Mouse (Mus musculus) megakaryocyte, embryonic 14.5 days (primary cell): ENCODE results near the gene Ikzf4. TPM values are rescaled to one million over a fixed set of nuclear protein-coding genes. Genes with fewer than 3 reads are reported as not detected.
"Not testable (repeated sequence)": the region's sequence is repeated elsewhere in the genome, so short reads cannot be mapped to it uniquely, and the experiment has no call there.

ENCODE experiments used
- H3K27me3 ChIP-seq: replicated peaks from 2 replicates; pipeline ENCODE3; 2012; ENCODE audit warnings: inconsistent platforms
- H3K36me3 ChIP-seq: replicated peaks from 2 replicates; pipeline ENCODE3; 2012; ENCODE audit warnings: low read length, inconsistent platforms, mixed read lengths
- H3K4me1 ChIP-seq: 2 replicates; pipeline ENCODE4 v1.6.1; 2012; ENCODE audit warnings: inconsistent platforms
- H3K4me3 ChIP-seq: replicated peaks from 2 replicates; pipeline ENCODE3; 2012; ENCODE audit warnings: moderate library complexity, mild to moderate bottlenecking, inconsistent platforms
- H3K9me3 ChIP-seq: 2 replicates; pipeline ENCODE4 v1.6.1; 2012; ENCODE audit warnings: inconsistent platforms
- FLI1 ChIP-seq: IDR thresholded peaks from 2 replicates; pipeline ENCODE4 v1.6.1; 2012; ENCODE audit warnings: low read length, inconsistent platforms, mixed read lengths
- GATA1 ChIP-seq: IDR thresholded peaks from 3 replicates; pipeline ENCODE4 v1.6.1; 2012; ENCODE audit warnings: mixed read lengths, low read length, inconsistent platforms, borderline replicate concordance
- polyA plus RNA-seq: library from polyadenylated mRNA; stranded (reverse); fragments of >175 nt; gene quantifications from 2 replicates; pipeline ENCODE4 v1.2.3, GENCODE M21; 2012; ENCODE audit warnings: low replicate concordance; ENCODE audit not compliant: insufficient read depth

Ikzf4 gene
- polyA plus RNA-seq, 1 experiment = 0.37 TPM

DNA sequence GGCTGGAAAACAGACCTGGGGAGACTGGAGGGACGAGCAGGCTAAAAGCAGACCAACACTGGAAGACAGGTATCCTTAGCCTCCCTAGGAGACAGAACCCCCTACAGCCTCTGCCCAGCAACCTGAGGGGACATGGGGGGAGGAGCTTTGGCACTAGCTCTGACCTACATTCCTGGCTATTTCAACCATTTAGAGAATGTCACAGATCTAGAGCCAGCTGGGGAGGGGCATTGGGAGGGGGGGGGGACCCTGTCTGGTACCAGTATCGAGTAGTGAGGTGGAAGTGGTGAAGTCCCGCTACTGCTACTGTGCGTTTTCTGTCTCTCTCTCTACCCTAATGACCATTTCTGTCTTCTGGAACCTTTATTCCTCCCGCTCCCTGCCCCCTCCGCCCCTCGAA is 3.9 kb downstream of the Ikzf4 start:
- peaks cover 29% of the 10 kb centered on the region for H3K4me1 ChIP-seq
- TF ChIP-seq FLI1 (no peak), GATA1 (no peak)
- no peak overlapping the region for H3K4me3 ChIP-seq
- H3K36me3 ChIP-seq = no peaks in the 10 kb centered on the region
- H3K27me3 ChIP-seq = peaks cover 57% of the 10 kb centered on the region
- no peaks in the 10 kb centered on the region for H3K9me3 ChIP-seq

DNA sequence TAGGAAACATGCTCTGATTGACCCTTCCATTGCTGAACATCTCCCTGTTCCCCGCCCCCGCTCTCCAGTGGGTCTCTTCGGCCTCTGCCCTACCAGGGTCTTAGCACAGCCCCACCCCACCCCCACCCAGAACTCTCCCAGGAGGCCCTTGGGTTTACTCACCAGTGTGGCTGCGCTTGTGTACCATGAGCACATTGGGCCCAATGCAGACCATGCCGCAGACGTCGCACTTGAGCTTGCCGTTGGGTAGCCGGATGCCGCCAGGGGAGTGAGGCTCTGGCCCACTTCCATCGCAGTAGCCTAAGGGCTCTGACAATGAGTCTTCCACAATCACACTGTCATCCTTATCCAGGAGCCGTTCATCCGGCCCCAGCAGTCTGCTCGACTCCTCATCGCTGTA is 4.9 kb downstream of the Ikzf4 start:
- Histone ChIP-seq H3K9me3 (no peaks in the 10 kb centered on the region), H3K4me3 (no peak overlapping the region), H3K36me3 (no peaks in the 10 kb centered on the region), H3K27me3 (peaks cover 56% of the 10 kb centered on the region), H3K4me1 (peaks cover 25% of the 10 kb centered on the region)
- TF ChIP-seq GATA1 (no peak), FLI1 (no peak)

DNA sequence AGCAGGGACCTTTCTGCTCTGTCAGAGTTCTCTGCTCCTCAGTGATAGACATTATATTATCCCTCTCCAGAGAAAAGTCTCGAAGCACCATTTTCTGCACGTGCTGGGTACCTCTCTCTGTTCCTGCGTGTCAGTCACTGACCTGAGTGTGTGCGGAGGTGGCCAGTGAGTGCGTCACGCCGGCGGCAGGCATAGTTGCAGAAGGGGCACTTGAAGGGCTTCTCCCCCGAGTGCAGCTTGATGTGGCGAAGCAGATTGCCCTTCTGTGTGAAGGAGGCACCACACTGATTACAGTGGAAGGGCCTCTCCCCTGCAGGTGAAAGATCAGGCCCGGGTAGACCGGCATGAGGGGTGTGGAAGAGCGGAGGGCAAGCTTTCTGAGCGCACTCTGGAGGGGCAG is 5.8 kb downstream of the Ikzf4 start:
- Histone ChIP-seq H3K36me3 (no peaks in the 10 kb centered on the region), H3K27me3 (peaks cover 56% of the 10 kb centered on the region), H3K9me3 (no peaks in the 10 kb centered on the region), H3K4me1 (peaks cover 16% of the 10 kb centered on the region), H3K4me3 (no peak overlapping the region)
- TF ChIP-seq GATA1 (no peak), FLI1 (no peak)

DNA sequence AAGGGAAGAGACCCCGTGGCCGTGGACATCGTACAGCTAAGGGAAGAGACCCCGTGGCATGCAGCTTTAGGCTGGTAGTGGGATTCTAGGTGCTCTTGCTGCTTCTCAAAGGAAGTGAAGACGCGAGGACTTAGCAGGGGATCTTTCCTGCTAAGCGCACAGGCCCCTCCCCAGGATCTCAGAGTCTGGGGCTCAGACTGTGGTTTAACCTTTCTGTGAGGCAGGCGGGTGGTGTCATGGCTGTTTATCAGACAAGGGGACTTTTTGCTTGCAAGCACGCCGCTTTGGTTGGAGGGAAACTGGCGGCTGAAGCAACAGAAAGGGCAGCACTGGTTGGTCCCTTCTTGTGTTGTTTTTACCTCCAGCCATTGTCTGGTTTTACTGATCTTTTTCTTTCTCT is 8.8 kb downstream of the Ikzf4 start:
- Histone ChIP-seq H3K27me3 (peaks cover 48% of the 10 kb centered on the region), H3K4me1 (peaks cover 14% of the 10 kb centered on the region), H3K36me3 (no peaks in the 10 kb centered on the region), H3K9me3 (no peaks in the 10 kb centered on the region), H3K4me3 (no peak overlapping the region)
- TF ChIP-seq FLI1 (no peak), GATA1 (no peak)

DNA sequence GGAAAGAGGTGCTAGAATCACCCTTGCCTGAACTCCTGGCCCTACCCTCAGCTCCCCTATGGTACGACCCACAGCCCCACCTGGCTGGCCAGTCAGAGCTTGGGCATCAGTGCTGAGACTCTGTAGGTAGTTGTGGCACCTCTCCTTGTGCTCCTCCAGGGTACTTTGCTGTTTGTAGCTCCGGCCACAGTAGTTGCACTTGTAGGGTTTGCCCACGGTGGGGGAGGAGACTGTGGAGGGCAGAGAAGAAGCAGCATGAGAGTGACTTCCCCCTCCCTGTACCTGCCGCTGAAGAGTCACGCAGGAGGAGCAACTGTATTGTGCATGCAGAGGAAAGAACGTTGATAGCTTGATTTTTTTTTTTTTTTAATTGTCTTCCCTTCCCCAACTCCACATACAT is 9.2 kb downstream of the Ikzf4 start:
- Histone ChIP-seq H3K36me3 (no peaks in the 10 kb centered on the region), H3K27me3 (peaks cover 49% of the 10 kb centered on the region), H3K4me3 (no peak overlapping the region), H3K9me3 (no peaks in the 10 kb centered on the region), H3K4me1 (peaks cover 18% of the 10 kb centered on the region)
- TF ChIP-seq GATA1 (no peak), FLI1 (no peak)

DNA sequence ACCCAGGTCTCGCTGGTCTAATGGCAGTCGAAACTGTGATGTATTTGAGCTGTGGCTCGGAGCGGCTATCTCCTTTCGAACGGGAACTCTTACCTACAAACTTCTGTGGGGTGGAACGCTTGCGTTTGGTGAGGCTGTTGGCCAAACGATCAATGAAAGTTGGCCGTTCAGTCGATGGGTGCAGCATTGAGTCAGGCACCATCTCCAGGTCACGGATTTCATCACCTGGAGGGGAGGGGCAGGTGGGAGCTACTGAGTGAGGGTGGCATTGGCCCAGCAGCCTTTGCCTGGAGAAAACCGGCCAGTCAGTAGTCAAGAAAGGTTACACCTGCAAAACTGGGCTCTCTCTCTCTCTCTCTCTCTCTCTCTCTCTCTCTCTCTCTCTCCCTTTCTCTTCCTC is 10.1 kb downstream of the Ikzf4 start:
- Histone ChIP-seq H3K4me1 (peaks cover 20% of the 10 kb centered on the region), H3K36me3 (no peaks in the 10 kb centered on the region), H3K4me3 (no peak overlapping the region), H3K9me3 (no peaks in the 10 kb centered on the region), H3K27me3 (peaks cover 47% of the 10 kb centered on the region)
- TF ChIP-seq FLI1 = no peak
- TF ChIP-seq GATA1 = no peak

DNA sequence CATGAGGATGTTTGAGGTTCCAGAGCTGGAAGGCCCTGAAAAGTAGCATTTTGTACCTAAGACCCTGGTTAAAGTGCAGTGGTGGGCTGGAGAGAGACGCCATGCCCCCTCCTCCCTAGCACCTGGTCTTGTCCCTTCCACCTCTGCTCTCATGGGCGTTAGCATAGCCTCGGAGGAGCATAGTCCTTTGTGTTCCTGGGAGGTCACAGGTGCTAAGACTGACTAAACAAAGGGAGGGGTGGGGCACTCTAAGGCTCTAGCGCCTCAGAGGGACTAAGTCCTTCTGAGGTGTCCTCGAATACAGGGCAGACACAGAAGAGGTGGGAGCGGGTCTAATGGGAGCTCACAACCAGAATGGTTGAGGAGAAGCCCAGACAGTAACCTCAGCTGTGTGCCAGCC is 14.2 kb downstream of the Ikzf4 start:
- H3K27me3 ChIP-seq = peaks cover 37% of the 10 kb centered on the region
- no peaks in the 10 kb centered on the region for H3K9me3 ChIP-seq
- no peaks in the 10 kb centered on the region for H3K36me3 ChIP-seq
- peaks cover 14% of the 10 kb centered on the region for H3K4me1 ChIP-seq
- no peak overlapping the region for H3K4me3 ChIP-seq
- no peak for TF ChIP-seq GATA1
- no peak for TF ChIP-seq FLI1

DNA sequence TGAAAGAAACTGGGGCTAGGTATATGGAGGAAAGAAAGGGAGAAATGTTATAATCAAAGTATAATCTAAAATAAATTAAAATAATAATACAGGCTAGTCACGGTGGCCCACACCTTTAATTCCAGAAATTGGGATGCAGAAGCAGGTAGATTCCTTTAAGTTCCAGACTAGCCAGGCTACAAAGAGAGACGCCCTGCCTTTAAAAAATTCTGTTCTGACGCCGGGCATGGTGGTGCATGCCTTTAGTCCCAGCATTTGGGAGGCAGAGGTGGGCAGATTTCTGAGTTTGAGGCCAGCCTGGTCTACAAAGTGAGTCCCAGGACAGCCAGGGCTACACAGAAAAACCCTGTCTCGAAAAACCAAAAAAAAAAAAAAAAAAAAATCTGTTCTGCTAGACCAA is 15.5 kb downstream of the Ikzf4 start:
- peaks cover 25% of the 10 kb centered on the region for H3K27me3 ChIP-seq
- H3K9me3 ChIP-seq, H3K36me3 ChIP-seq, H3K4me3 ChIP-seq: not testable (repeated sequence)
- H3K4me1 ChIP-seq = peaks cover 17% of the 10 kb centered on the region

DNA sequence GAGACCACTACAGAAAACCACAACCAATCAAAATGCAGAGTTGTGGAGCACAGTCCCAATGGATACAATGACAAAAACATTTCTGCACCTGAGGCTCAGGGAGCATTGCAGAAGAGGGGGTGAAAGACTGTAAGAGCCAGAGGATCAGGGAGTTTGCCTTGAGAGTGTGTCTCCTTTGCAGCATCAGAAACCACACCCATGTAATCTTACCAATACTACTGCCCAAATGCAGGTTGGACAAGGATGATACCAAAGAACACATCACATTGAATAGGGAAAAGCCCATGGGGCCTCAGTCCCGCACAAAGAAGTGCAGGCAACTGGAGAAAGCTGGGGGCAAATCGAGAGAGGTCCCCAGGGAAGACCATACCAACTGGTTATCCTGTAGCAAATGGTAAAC is 16.0 kb downstream of the Ikzf4 start:
- no peak overlapping the region for H3K4me3 ChIP-seq
- no peaks in the 10 kb centered on the region for H3K9me3 ChIP-seq
- TF ChIP-seq FLI1 (no peak), GATA1 (no peak)
- H3K4me1 ChIP-seq = peaks cover 22% of the 10 kb centered on the region
- peaks cover 23% of the 10 kb centered on the region for H3K27me3 ChIP-seq
- H3K36me3 ChIP-seq = peaks cover 8% of the 10 kb centered on the region

DNA sequence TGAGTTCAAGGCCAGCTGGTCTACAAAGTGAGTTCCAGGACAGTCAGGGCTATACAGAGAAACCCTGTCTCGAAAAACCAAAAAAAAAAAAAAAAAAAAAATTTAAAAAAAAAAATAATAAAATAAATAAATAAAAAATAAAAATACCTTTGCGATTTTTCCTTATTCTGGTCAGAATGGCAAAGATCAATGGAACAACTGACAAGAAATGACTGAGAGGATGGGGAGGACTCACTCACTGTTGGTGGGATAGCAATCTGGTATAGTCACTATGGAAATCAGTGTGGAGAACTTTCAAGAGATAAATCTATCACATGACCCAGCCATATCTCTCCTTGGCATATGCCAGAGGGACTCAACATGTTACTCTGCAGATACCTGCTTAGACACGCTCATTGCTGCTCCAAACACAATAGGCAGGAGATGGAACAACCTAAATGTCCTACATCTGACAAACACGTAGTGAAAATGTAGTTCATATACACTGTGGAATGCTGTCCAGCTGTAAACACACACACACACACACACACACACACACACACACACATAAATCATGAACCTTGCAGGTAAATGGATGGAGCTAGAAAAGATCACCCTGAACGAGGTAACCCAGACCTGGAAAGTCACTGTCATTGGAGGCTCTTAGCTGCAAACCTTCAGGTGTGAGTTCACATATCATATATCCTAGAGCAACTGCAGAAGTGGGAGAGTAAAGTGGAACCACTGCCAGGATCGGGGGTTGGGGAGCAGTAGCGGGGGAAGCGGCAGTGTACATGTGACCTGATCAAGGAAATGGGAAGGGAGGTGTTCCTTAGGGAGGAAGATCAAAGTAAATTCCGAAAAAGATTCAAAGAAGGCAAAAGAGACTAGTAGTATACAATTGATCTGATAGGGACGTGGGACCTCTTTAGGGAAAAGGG is 18.1 kb downstream of the Ikzf4 start:
- H3K4me1 ChIP-seq = peaks cover 22% of the 10 kb centered on the region
- H3K36me3 ChIP-seq = peaks cover 25% of the 10 kb centered on the region
- no peak for TF ChIP-seq GATA1
- TF ChIP-seq FLI1 = no peak
- peaks cover 9% of the 10 kb centered on the region for H3K27me3 ChIP-seq
- no peak overlapping the region for H3K4me3 ChIP-seq
- no peaks in the 10 kb centered on the region for H3K9me3 ChIP-seq
